Comparison of ENCODE assay signal across 8 mouse cellular contexts in genomic region chr17:45555452-45556106, GRCm38 (mm10). TPM values are rescaled to one million over a fixed set of nuclear protein-coding genes. Genes with fewer than 3 reads are reported as not detected.
DNase-seq lines count a peak whose midpoint lies in the region; ATAC-seq and TF ChIP-seq lines count a peak whose summit lies in the region.

Nfkbie (plus strand) TSS chr17:45555703.

- peak within 1 kb of the TSS; percentile 68 for H3K4me3 ChIP-seq in embryonic facial prominence, embryonic 13.5 days
- peak within 1 kb of the TSS; percentile 89 for H3K4me3 ChIP-seq in heart, adult 2 months
- peak within 1 kb of the TSS; percentile 67 for H3K4me3 ChIP-seq in limb, embryonic 15.5 days
- H3K4me3 ChIP-seq in midbrain, postnatal 0 days (ENCODE audit: low read depth, low read length): peak within 1 kb of the TSS; percentile 59

- TF ChIP-seq POLR2A in heart, adult 2 months (IDR thresholded peaks at IDR 0.05; ENCODE audit: insufficient read depth, low read depth, low read length): peak; percentile 74

- intact Hi-C loops in heart, adult 2 months (cut with DNase I): loop anchor here (2.0 kb wide), 1 partner anchor 49 kb away; the partner anchor contains the start of gene Aars2

- H3K9ac ChIP-seq in embryonic facial prominence, embryonic 13.5 days: peak within 1 kb of the TSS; percentile 82
- H3K9ac ChIP-seq in heart, adult 2 months (ENCODE audit: low read depth, low read length): peak within 1 kb of the TSS; percentile 66
- peak within 1 kb of the TSS; percentile 66 for H3K9ac ChIP-seq in limb, embryonic 15.5 days
- H3K9ac ChIP-seq in midbrain, postnatal 0 days (replicated peaks; ENCODE audit: low read length, poor library complexity, severe bottlenecking): peak within 1 kb of the TSS; percentile 70

- DNase-seq in 3134 (ENCODE audit: extremely low read depth, insufficient read length, low spot score): peak; percentile 96
- peak; percentile 98 to 99 for DNase-seq in adrenal gland, postnatal 36 days
- peak; percentile 95 to 97 for DNase-seq in heart, adult 2 months
- DNase-seq in kidney, adult 8-10 months: peak; percentile 93 to 98
- peak; percentile 90 for DNase-seq in midbrain, postnatal 0 days (ENCODE audit: low spot score)
- peak; percentile 54 to 98 for DNase-seq in spleen, postnatal 10 days (ENCODE audit: low spot score in 2 of 2)

- H3K27me3 ChIP-seq in embryonic facial prominence, embryonic 13.5 days: peaks cover 27% of the 10 kb centered on the region
- H3K27me3 ChIP-seq in heart, adult 2 months (ENCODE audit: control insufficient read depth, insufficient read depth, low read length): no peaks in the 10 kb centered on the region
- H3K27me3 ChIP-seq in limb, embryonic 15.5 days: peaks cover 10% of the 10 kb centered on the region
- H3K27me3 ChIP-seq in midbrain, postnatal 0 days (ENCODE audit: insufficient read depth, low read length): 0 out of 2 replicates have a peak, but pooled peaks cover 6% of the 10 kb centered on the region

- peak; percentile 63 for ATAC-seq in embryonic facial prominence, embryonic 13.5 days (ENCODE audit: insufficient number of reproducible peaks, insufficient read depth, low FRiP score, low TSS enrichment, low read depth)
- ATAC-seq in limb, embryonic 15.5 days (ENCODE audit: insufficient number of reproducible peaks, low FRiP score, low TSS enrichment, low read depth): peak; percentile 81
- ATAC-seq in midbrain, postnatal 0 days (ENCODE audit: low FRiP score): peak; percentile 59

- H3K36me3 ChIP-seq in embryonic facial prominence, embryonic 13.5 days: peaks cover 3% of the 10 kb centered on the region; the same call in 1 of the 2 replicates
- H3K36me3 ChIP-seq in heart, adult 2 months (ENCODE audit: control insufficient read depth, insufficient read depth, low read length): no peaks in the 10 kb centered on the region
- H3K36me3 ChIP-seq in limb, embryonic 15.5 days: no peaks in the 10 kb centered on the region
- H3K36me3 ChIP-seq in midbrain, postnatal 0 days (ENCODE audit: insufficient read depth, low read length): no peaks in the 10 kb centered on the region

- no peaks in the 10 kb centered on the region for H3K9me3 ChIP-seq in embryonic facial prominence, embryonic 13.5 days
- no peaks in the 10 kb centered on the region for H3K9me3 ChIP-seq in limb, embryonic 15.5 days
- no peaks in the 10 kb centered on the region for H3K9me3 ChIP-seq in midbrain, postnatal 0 days (ENCODE audit: low read length)

- no peaks in the 10 kb centered on the region for H3K79me2 ChIP-seq in heart, adult 2 months (replicated peaks; ENCODE audit: control insufficient read depth, insufficient read depth, low read length)

- no peak for TF ChIP-seq EP300 in heart, adult 2 months (IDR thresholded peaks at IDR 0.05; ENCODE audit: insufficient read depth, low read depth, low read length)

- peak within 1 kb of the TSS; percentile 97 for H3K4me2 ChIP-seq in embryonic facial prominence, embryonic 13.5 days
- peak within 1 kb of the TSS; percentile 96 for H3K4me2 ChIP-seq in limb, embryonic 15.5 days
- H3K4me2 ChIP-seq in midbrain, postnatal 0 days (ENCODE audit: low read depth, low read length, poor library complexity, severe bottlenecking): peak within 1 kb of the TSS; percentile 98

- H3K27ac ChIP-seq in embryonic facial prominence, embryonic 13.5 days: no peak within 1 kb of the TSS; the same call in 1 of the 2 replicates
- H3K27ac ChIP-seq in heart, adult 2 months: peak within 1 kb of the TSS; percentile 47
- H3K27ac ChIP-seq in limb, embryonic 15.5 days: peak within 1 kb of the TSS; percentile 27; the same call in 1 of the 2 replicates
- no peak within 1 kb of the TSS for H3K27ac ChIP-seq in midbrain, postnatal 0 days (ENCODE audit: low read depth, low read length)

- WGBS in embryonic facial prominence, embryonic 13.5 days: under 1% methylated on average over 45 of the region's 45 CpGs
- under 1% methylated on average over 45 of the region's 45 CpGs for WGBS in heart, adult 2 months
- WGBS in limb, embryonic 15.5 days: 0% methylated on average over 44 of the region's 45 CpGs
- under 1% methylated on average over 45 of the region's 45 CpGs for WGBS in midbrain, postnatal 0 days

- peaks cover 34% of the 10 kb centered on the region for H3K4me1 ChIP-seq in embryonic facial prominence, embryonic 13.5 days
- H3K4me1 ChIP-seq in heart, adult 2 months (ENCODE audit: control insufficient read depth, insufficient read depth, low read length): peaks cover 4% of the 10 kb centered on the region; the same call in 1 of the 2 replicates
- H3K4me1 ChIP-seq in limb, embryonic 15.5 days: peaks cover 21% of the 10 kb centered on the region
- peaks cover 6% of the 10 kb centered on the region; the same call in 1 of the 2 replicates for H3K4me1 ChIP-seq in midbrain, postnatal 0 days (ENCODE audit: insufficient read depth, low read length)

- TF ChIP-seq CTCF in heart, adult 2 months (IDR thresholded peaks at IDR 0.05): no peak
- TF ChIP-seq CTCF in midbrain, postnatal 0 days (IDR thresholded peaks at IDR 0.05): no peak

RNA-seq across cellular contexts. Expression of gene Nfkbie, which starts in this region (rescaled TPM):
- 1 to 10 TPM; 3.7 TPM for total RNA-seq in adrenal gland, postnatal 36 days (2021)
- 4.7 TPM in 2 replicates for polyA plus RNA-seq in embryonic facial prominence, embryonic 13.5 days (2015; fragmentation: Nextera tagmentation; extraction: Ambion mirVana)
- total RNA-seq in heart, adult 2 months (2021): 1 to 10 TPM; 1.1 TPM
- 1.6 and 2.2 TPM in 2 replicates for polyA plus RNA-seq in heart, adult 2 months (2012; rRNA removed)
- polyA plus RNA-seq in limb, embryonic 15.5 days (2015; fragmentation: Nextera tagmentation; extraction: Ambion mirVana): 5.9 and 6.1 TPM in 2 replicates
- total RNA-seq in midbrain, postnatal 0 days (2014; rRNA removed): 2.0 and 4.8 TPM in 2 replicates
- polyA plus RNA-seq in midbrain, postnatal 0 days (2015; fragmentation: Nextera tagmentation; extraction: Ambion mirVana): 2.5 and 3.1 TPM in 2 replicates

Comparison
In these comparisons a context has a peak if more than half of its experiments do, and no peak if none do; other contexts are left out.
1. H3K27ac ChIP-seq: peak in heart, adult 2 months (single experiment) and limb, embryonic 15.5 days (single experiment); none in embryonic facial prominence, embryonic 13.5 days (single experiment) and midbrain, postnatal 0 days (single experiment).
2. Peak in every context shown above with its lines, with median percentiles within 50 percentile points of each other: DNase-seq, ATAC-seq, H3K4me2 ChIP-seq, H3K4me3 ChIP-seq and H3K9ac ChIP-seq.